Mouse (Mus musculus): ENCODE measurements around the gene Stk10. TPM values are rescaled to one million over a fixed set of nuclear protein-coding genes. Genes with fewer than 3 reads are reported as not detected.

Gene Stk10
- polyA plus RNA-seq, 1 experiment, result 30.0 TPM

- TF ChIP-seq GATA1 (IDR thresholded peaks at IDR 0.05; ENCODE audit: low read length), result no peak
These were observed 35.0 kb downstream of the Stk10 start for GRCm38 (mm10) chr11:32568060-32568459.

- TF ChIP-seq GATA1 (IDR thresholded peaks at IDR 0.05; ENCODE audit: low read length), result no peak
These were observed 35.7 kb downstream of the Stk10 start for GRCm38 (mm10) chr11:32568637-32569293.

- no peak for TF ChIP-seq GATA1 (IDR thresholded peaks at IDR 0.05; ENCODE audit: low read length)
These were observed 38.0 kb downstream of the Stk10 start for GRCm38 (mm10) chr11:32571103-32571502.

GRCm38 (mm10) chr11:32573669-32574068 is 40.6 kb downstream of the Stk10 start:
- TF ChIP-seq GATA1 (IDR thresholded peaks at IDR 0.05; ENCODE audit: low read length), result no peak

- no peak for TF ChIP-seq GATA1 (IDR thresholded peaks at IDR 0.05; ENCODE audit: low read length)
These were observed 43.1 kb downstream of the Stk10 start for GRCm38 (mm10) chr11:32575964-32576759.

GRCm38 (mm10) chr11:32576760-32577050 is 43.6 kb downstream of the Stk10 start:
- no peak for TF ChIP-seq GATA1 (IDR thresholded peaks at IDR 0.05; ENCODE audit: low read length)

GRCm38 (mm10) chr11:32580305-32580947 is 47.3 kb downstream of the Stk10 start:
- no peak for TF ChIP-seq GATA1 (IDR thresholded peaks at IDR 0.05; ENCODE audit: low read length)

GRCm38 (mm10) chr11:32581031-32581430 is 47.9 kb downstream of the Stk10 start:
- no peak for TF ChIP-seq GATA1 (IDR thresholded peaks at IDR 0.05; ENCODE audit: low read length)

- no peak for TF ChIP-seq GATA1 (IDR thresholded peaks at IDR 0.05; ENCODE audit: low read length)
These were observed 49.7 kb downstream of the Stk10 start for GRCm38 (mm10) chr11:32582813-32583212.

GRCm38 (mm10) chr11:32585996-32586395 is 52.9 kb downstream of the Stk10 start:
- no peak for TF ChIP-seq GATA1 (IDR thresholded peaks at IDR 0.05; ENCODE audit: low read length)

- no peak for TF ChIP-seq GATA1 (IDR thresholded peaks at IDR 0.05; ENCODE audit: low read length)
These were observed 54.3 kb downstream of the Stk10 start for GRCm38 (mm10) chr11:32587191-32588089.

- no peak for TF ChIP-seq GATA1 (IDR thresholded peaks at IDR 0.05; ENCODE audit: low read length)
These were observed 55.2 kb downstream of the Stk10 start for GRCm38 (mm10) chr11:32588090-32588891.

- TF ChIP-seq GATA1 (IDR thresholded peaks at IDR 0.05; ENCODE audit: low read length), result no peak
These were observed 55.7 kb downstream of the Stk10 start for GRCm38 (mm10) chr11:32588892-32589172.

- no peak for TF ChIP-seq GATA1 (IDR thresholded peaks at IDR 0.05; ENCODE audit: low read length)
These were observed 56.1 kb downstream of the Stk10 start for GRCm38 (mm10) chr11:32589201-32589600.

GRCm38 (mm10) chr11:32589791-32590190 is 56.7 kb downstream of the Stk10 start:
- TF ChIP-seq GATA1 (IDR thresholded peaks at IDR 0.05; ENCODE audit: low read length), result no peak
